Mouse (Mus musculus): Measurements from ENCODE around the gene Svop. TPM values are rescaled to one million over a fixed set of nuclear protein-coding genes. Genes with fewer than 3 reads are reported as not detected.

Gene Svop
- polyA plus RNA-seq (2015; fragmentation: Nextera tagmentation; extraction: Ambion mirVana) = 1.1 and 1.2 TPM in 2 replicates

GRCm38 (mm10) chr5:114091057-114091807, at the start of gene Svop:
Gene Svop, minus strand, starts transcription at chr5:114091570.
- Histone ChIP-seq H3K4me2 (replicated peaks; ENCODE audit: low read depth) (0 out of 2 replicates have a peak within 1 kb of the TSS, but pooled peaks have one; percentile 8), H3K27me3 (ENCODE audit: control insufficient read depth, insufficient read depth, low read length) (no peaks in the 10 kb centered on the region), H3K4me1 (replicated peaks; ENCODE audit: control insufficient read depth, insufficient read depth) (0 out of 2 replicates have a peak, but pooled peaks cover 2% of the 10 kb centered on the region), H3K9me3 (ENCODE audit: control insufficient read depth, low read length) (no peaks in the 10 kb centered on the region), H3K9ac (ENCODE audit: low read length) (no peak within 1 kb of the TSS), H3K27ac (replicated peaks) (no peak within 1 kb of the TSS), H3K4me3 (ENCODE audit: low read depth, low read length) (no peak within 1 kb of the TSS), H3K36me3 (ENCODE audit: control insufficient read depth, insufficient read depth, low read length) (no peaks in the 10 kb centered on the region)
- DNase-seq (ENCODE audit: low spot score) = peak; percentile 85
- TF ChIP-seq EP300 (optimal IDR thresholded peaks at IDR 0.05) (no peak), CTCF (IDR thresholded peaks at IDR 0.05; ENCODE audit: low read depth) (no peak)
- ATAC-seq (ENCODE audit: low FRiP score, low TSS enrichment) = peak; percentile 66; the same call in 1 of the 2 replicates
- 2% methylated on average over 40 of the region's 40 CpGs for WGBS

- DNase-seq (ENCODE audit: low spot score) = peak; percentile 89
- WGBS = 41% methylated on average over 9 of the region's 9 CpGs
- Histone ChIP-seq H3K4me1 (replicated peaks; ENCODE audit: control insufficient read depth, insufficient read depth) (no peaks in the 10 kb centered on the region), H3K36me3 (ENCODE audit: control insufficient read depth, insufficient read depth, low read length) (no peaks in the 10 kb centered on the region), H3K4me3 (ENCODE audit: low read depth, low read length) (no peak overlapping the region), H3K9ac (ENCODE audit: low read length) (no peak overlapping the region), H3K27ac (replicated peaks) (peak overlapping the region; percentile 86), H3K9me3 (ENCODE audit: control insufficient read depth, low read length) (no peaks in the 10 kb centered on the region), H3K27me3 (ENCODE audit: control insufficient read depth, insufficient read depth, low read length) (no peaks in the 10 kb centered on the region), H3K4me2 (replicated peaks; ENCODE audit: low read depth) (no peak overlapping the region)
- no peak for TF ChIP-seq EP300 (optimal IDR thresholded peaks at IDR 0.05)
- TF ChIP-seq CTCF (IDR thresholded peaks at IDR 0.05; ENCODE audit: low read depth) = no peak
- ATAC-seq (ENCODE audit: low FRiP score, low TSS enrichment) = peak; percentile 76
These were observed 47.8 kb upstream of the Svop start for GRCm38 (mm10) chr5:114139175-114139574.

GRCm38 (mm10) chr5:114138277-114139164, 47.2 kb upstream of the Svop start:
- ATAC-seq (ENCODE audit: low FRiP score, low TSS enrichment) = peak; percentile 71
- peak overlapping the region; percentile 86 for H3K27ac ChIP-seq (replicated peaks)
- no peak overlapping the region for H3K4me3 ChIP-seq (ENCODE audit: low read depth, low read length)
- TF ChIP-seq EP300 (optimal IDR thresholded peaks at IDR 0.05) (no peak), CTCF (IDR thresholded peaks at IDR 0.05; ENCODE audit: low read depth) (no peak)
- DNase-seq (ENCODE audit: low spot score) = peak; percentile 80
- no peak overlapping the region for H3K9ac ChIP-seq (ENCODE audit: low read length)
- H3K4me2 ChIP-seq (replicated peaks; ENCODE audit: low read depth) = no peak overlapping the region; the same call in 1 of the 2 replicates
- WGBS = 49% methylated on average over 21 of the region's 21 CpGs
- no peaks in the 10 kb centered on the region for H3K9me3 ChIP-seq (ENCODE audit: control insufficient read depth, low read length)
- H3K27me3 ChIP-seq (ENCODE audit: control insufficient read depth, insufficient read depth, low read length) = no peaks in the 10 kb centered on the region
- no peaks in the 10 kb centered on the region for H3K4me1 ChIP-seq (replicated peaks; ENCODE audit: control insufficient read depth, insufficient read depth)
- H3K36me3 ChIP-seq (ENCODE audit: control insufficient read depth, insufficient read depth, low read length) = no peaks in the 10 kb centered on the region

- Histone ChIP-seq H3K36me3 (ENCODE audit: control insufficient read depth, insufficient read depth, low read length) (no peaks in the 10 kb centered on the region), H3K27me3 (ENCODE audit: control insufficient read depth, insufficient read depth, low read length) (no peaks in the 10 kb centered on the region), H3K27ac (replicated peaks) (peak overlapping the region; percentile 86), H3K4me1 (replicated peaks; ENCODE audit: control insufficient read depth, insufficient read depth) (no peaks in the 10 kb centered on the region), H3K9me3 (ENCODE audit: control insufficient read depth, low read length) (no peaks in the 10 kb centered on the region), H3K9ac (ENCODE audit: low read length) (no peak overlapping the region), H3K4me3 (ENCODE audit: low read depth, low read length) (no peak overlapping the region), H3K4me2 (replicated peaks; ENCODE audit: low read depth) (no peak overlapping the region)
- TF ChIP-seq CTCF (IDR thresholded peaks at IDR 0.05; ENCODE audit: low read depth) (no peak), EP300 (optimal IDR thresholded peaks at IDR 0.05) (no peak)
- DNase-seq (ENCODE audit: low spot score) = peak; percentile 59
- peak; percentile 34 for ATAC-seq (ENCODE audit: low FRiP score, low TSS enrichment)
- WGBS = 63% methylated on average over 15 of the region's 15 CpGs
These were observed 46.3 kb upstream of the Svop start for GRCm38 (mm10) chr5:114137481-114138276.

GRCm38 (mm10) chr5:114135516-114135915, 44.1 kb upstream of the Svop start:
- Histone ChIP-seq H3K4me2 (replicated peaks; ENCODE audit: low read depth) (no peak overlapping the region), H3K27ac (replicated peaks) (no peak overlapping the region), H3K36me3 (ENCODE audit: control insufficient read depth, insufficient read depth, low read length) (no peaks in the 10 kb centered on the region), H3K4me3 (ENCODE audit: low read depth, low read length) (no peak overlapping the region), H3K27me3 (ENCODE audit: control insufficient read depth, insufficient read depth, low read length) (no peaks in the 10 kb centered on the region), H3K9me3 (ENCODE audit: control insufficient read depth, low read length) (no peaks in the 10 kb centered on the region), H3K9ac (ENCODE audit: low read length) (no peak overlapping the region), H3K4me1 (replicated peaks; ENCODE audit: control insufficient read depth, insufficient read depth) (0 out of 2 replicates have a peak, but pooled peaks cover 5% of the 10 kb centered on the region)
- 86% methylated on average over 10 of the region's 10 CpGs for WGBS
- no peak for DNase-seq (ENCODE audit: low spot score)
- no peak for TF ChIP-seq CTCF (IDR thresholded peaks at IDR 0.05; ENCODE audit: low read depth)
- TF ChIP-seq EP300 (optimal IDR thresholded peaks at IDR 0.05) = no peak
- ATAC-seq (ENCODE audit: low FRiP score, low TSS enrichment) = no peak
